Mouse (Mus musculus) MEL (cell line): Measurements from ENCODE around the gene St6gal1.

ENCODE experiments used
- BHLHE40 ChIP-seq: IDR thresholded peaks from 2 replicates; pipeline ENCODE4 v1.6.1; 2012; ENCODE audit warnings: low read depth, mild to moderate bottlenecking, inconsistent platforms, low read length, improper control_type of control experiment, borderline replicate concordance
- CHD1 ChIP-seq: IDR thresholded peaks from 2 replicates; pipeline ENCODE4 v1.6.1; 2012; ENCODE audit warnings: low read depth, mild to moderate bottlenecking, inconsistent platforms, low read length, improper control_type of control experiment
- CTCF ChIP-seq, 3 experiments: IDR thresholded peaks in 2 of 3; conservative IDR thresholded peaks in 1 of 3; 2 replicates each; pipeline ENCODE4 v1.5.1; 2011 to 2012; ENCODE audit warnings: low read length in 3 of 3, low read depth in 2 of 3, mild to moderate bottlenecking in 2 of 3, improper control_type of control experiment in 1 of 3, inconsistent platforms in 1 of 3, mixed read lengths in 1 of 3, moderate library complexity in 1 of 3; ENCODE audit not compliant: control insufficient read depth in 1 of 3, insufficient read depth in 1 of 3, poor library complexity in 1 of 3, severe bottlenecking in 1 of 3
- EP300 ChIP-seq, 2 experiments: IDR thresholded peaks; 2 replicates each; pipeline ENCODE4 v1.6.1; 2011; ENCODE audit warnings: improper control_type of control experiment in 2 of 2, low read length in 2 of 2, low read depth in 1 of 2, mild to moderate bottlenecking in 1 of 2
- ETS1 ChIP-seq: IDR thresholded peaks from 2 replicates; pipeline ENCODE4 v1.6.1; 2012; ENCODE audit warnings: low read depth, mild to moderate bottlenecking, inconsistent platforms, low read length, improper control_type of control experiment, moderate library complexity
- JUND ChIP-seq: IDR thresholded peaks from 2 replicates; pipeline ENCODE4 v1.6.1; 2011; ENCODE audit warnings: low read depth, mild to moderate bottlenecking, improper control_type of control experiment, low read length
- MAFK ChIP-seq: IDR thresholded peaks from 2 replicates; pipeline ENCODE4 v1.6.1; 2011; ENCODE audit warnings: low read depth, mild to moderate bottlenecking, low read length, improper control_type of control experiment, borderline replicate concordance
- MAX ChIP-seq: IDR thresholded peaks from 2 replicates; pipeline ENCODE4 v1.6.1; 2011; ENCODE audit warnings: low read length, improper control_type of control experiment
- POLR2A ChIP-seq, 2 experiments: IDR thresholded peaks; 2 replicates each; pipeline ENCODE4 v1.6.1; 2011 to 2012; ENCODE audit warnings: low read length in 2 of 2, mild to moderate bottlenecking in 2 of 2, control low read depth in 1 of 2, improper control_type of control experiment in 1 of 2, low read depth in 1 of 2, moderate library complexity in 1 of 2; ENCODE audit not compliant: control insufficient read depth in 1 of 2, insufficient read depth in 1 of 2, poor library complexity in 1 of 2
- POLR2AphosphoS2 ChIP-seq: IDR thresholded peaks from 2 replicates; pipeline ENCODE4 v1.6.1; 2011; ENCODE audit warnings: low read length, improper control_type of control experiment
- TCF12 ChIP-seq: IDR thresholded peaks from 2 replicates; pipeline ENCODE4 v1.6.1; 2014; ENCODE audit warnings: low read depth, mild to moderate bottlenecking, inconsistent platforms, low read length, improper control_type of control experiment, moderate library complexity
- ZKSCAN1 ChIP-seq: IDR thresholded peaks from 2 replicates; pipeline ENCODE4 v1.6.1; 2012; ENCODE audit warnings: low read depth, mild to moderate bottlenecking, inconsistent platforms, low read length, improper control_type of control experiment, moderate library complexity

DNA sequence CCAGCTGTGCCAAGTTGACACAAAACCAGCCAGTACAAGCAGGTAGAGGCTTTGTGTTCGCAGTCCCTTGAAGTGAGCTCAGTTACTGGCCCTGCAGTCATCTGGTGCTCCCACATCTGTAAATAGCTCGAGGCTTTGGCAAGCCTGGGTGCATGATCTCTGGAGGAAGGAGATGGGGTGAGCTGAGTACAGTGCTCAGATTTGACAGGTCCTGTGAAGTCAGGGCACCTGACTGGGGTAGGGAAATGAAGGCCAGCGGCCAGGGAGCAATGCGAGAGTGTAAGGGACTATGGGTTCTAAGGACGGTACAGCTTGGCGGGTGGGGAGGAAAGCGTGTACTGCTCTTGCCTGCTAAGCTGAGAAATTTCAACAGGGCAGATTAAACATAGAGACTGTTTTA, 43.7 kb downstream of the St6gal1 start:
- no peak for TF ChIP-seq EP300 (IDR thresholded peaks at IDR 0.05; ENCODE audit: low read depth in 1 of 2, low read length in 2 of 2)
- no peak for TF ChIP-seq POLR2AphosphoS2
- no peak for TF ChIP-seq ZKSCAN1
- no peak for TF ChIP-seq CHD1
- no peak for TF ChIP-seq CTCF (IDR thresholded peaks at IDR 0.05 in 2 of 3, conservative IDR thresholded peaks at IDR 0.05 in 1 of 3; ENCODE audit: control insufficient read depth in 1 of 3, insufficient read depth in 1 of 3, low read depth in 2 of 3, low read length in 3 of 3, poor library complexity in 1 of 3, severe bottlenecking in 1 of 3)
- TF ChIP-seq BHLHE40, result no peak
- TF ChIP-seq POLR2A (IDR thresholded peaks at IDR 0.05; ENCODE audit: control insufficient read depth in 1 of 2, insufficient read depth in 1 of 2, low read depth in 1 of 2, low read length in 2 of 2, poor library complexity in 1 of 2), result no peak
- no peak for TF ChIP-seq ETS1
- TF ChIP-seq MAFK, result no peak
- TF ChIP-seq JUND, result no peak
- TF ChIP-seq MAX, result no peak
- TF ChIP-seq TCF12, result no peak
